Mouse (Mus musculus) liver, embryonic 14.5 days (tissue): ENCODE measurements around the gene Olfr1178. TPM values are rescaled to one million over a fixed set of nuclear protein-coding genes. Genes with fewer than 3 reads are reported as not detected.

Source experiments
- ATAC-seq: fragments of 200-750 bp; cut with Nextera tagmentation; 2 replicates; pipeline ENCODE4 v1.8.0; 2017; ENCODE audit warnings: moderate number of reproducible peaks, mild to moderate bottlenecking, moderate library complexity; ENCODE audit not compliant: insufficient read depth
- DNase-seq, 3 experiments: peaks; one replicate each; pipeline ENCODE4 v3.0.0-alpha.2; 2012 to 2013; ENCODE audit warnings: low read depth in 3 of 3, low spot score in 3 of 3
- H3K27ac ChIP-seq: fragments of 300-500 bp; sonication (generic); 2 replicates; pipeline ENCODE4 v1.5.1; 2014; ENCODE audit warnings: moderate library complexity, mild to moderate bottlenecking, control low read depth, inconsistent platforms
- H3K27me3 ChIP-seq: fragments of 300-500 bp; sonication (generic); 2 replicates; pipeline ENCODE4 v1.6.1; 2014; ENCODE audit warnings: mild to moderate bottlenecking, low read length, moderate library complexity; ENCODE audit not compliant: control insufficient read depth, insufficient read depth
- H3K36me3 ChIP-seq: fragments of 300-500 bp; sonication (generic); replicated peaks from 2 replicates; pipeline ENCODE4 v1.6.1; 2014; ENCODE audit warnings: low read depth; ENCODE audit not compliant: control insufficient read depth, insufficient read depth
- H3K4me1 ChIP-seq, 2 experiments: fragments of 200-500 bp in 1 of 2; fragments of 300-500 bp in 1 of 2; sonication (generic) in 1 of 2; replicated peaks; 2 replicates each; pipeline ENCODE4 v1.6.1; 2012 to 2014; ENCODE audit warnings: antibody characterized with exemption in 1 of 2, inconsistent platforms in 1 of 2, low read length in 1 of 2; ENCODE audit not compliant: control insufficient read depth in 2 of 2, insufficient read depth in 2 of 2
- H3K4me2 ChIP-seq: fragments of 300-500 bp; sonication (generic); 2 replicates; pipeline ENCODE4 v1.6.1; 2014; ENCODE audit warnings: low read depth, mild to moderate bottlenecking, control low read depth, moderate library complexity
- H3K4me3 ChIP-seq, 2 experiments: fragments of 200-500 bp in 1 of 2; fragments of 300-500 bp in 1 of 2; sonication (generic) in 1 of 2; 2 replicates each; pipeline ENCODE4 v1.5.1; 2012 to 2014; ENCODE audit warnings: low read depth in 2 of 2, low read length in 2 of 2, mild to moderate bottlenecking in 2 of 2, control low read depth in 1 of 2, inconsistent platforms in 1 of 2, moderate library complexity in 1 of 2; ENCODE audit not compliant: insufficient read depth in 1 of 2
- H3K9ac ChIP-seq: fragments of 300-500 bp; sonication (generic); replicated peaks from 2 replicates; pipeline ENCODE4 v1.6.1; 2014; ENCODE audit warnings: mild to moderate bottlenecking, control low read depth, moderate library complexity
- H3K9me3 ChIP-seq: fragments of 300-500 bp; sonication (generic); 2 replicates; pipeline ENCODE4 v1.6.1; 2016; ENCODE audit warnings: low read length, mixed read lengths; ENCODE audit not compliant: control insufficient read depth
- CTCF ChIP-seq: IDR thresholded peaks from 2 replicates; pipeline ENCODE4 v1.5.1; 2016; ENCODE audit warnings: antibody characterized with exemption, low read depth, control low read depth
- EP300 ChIP-seq: IDR thresholded peaks from 2 replicates; pipeline ENCODE4 v1.6.1; 2016; ENCODE audit warnings: antibody characterized with exemption, low read depth
- WGBS: fragments of 180-500 bp; shearing (Covaris S2); extraction: QIAGEN DNeasy Blood & Tissue Kit; methylation state at CpG from one replicate; pipeline ENCODE4 v1.1.7; 2014; ENCODE audit not compliant: insufficient replicate concordance; 5-methylcytosine and 5-hydroxymethylcytosine counted together
- polyA plus RNA-seq, 2 experiments: library from polyadenylated mRNA; depleted of rRNA in 1 of 2; stranded (reverse) in 1 of 2; unstranded in 1 of 2; fragments of >200 nt; fragmentation: Nextera tagmentation in 1 of 2; extraction: Ambion mirVana in 1 of 2; gene quantifications; 2 replicates each; pipeline versions ENCODE4 v1.2.1 to v1.2.3; 2012 to 2014

Olfr1178 gene
- polyA plus RNA-seq, 2 experiments: not detected

DNA sequence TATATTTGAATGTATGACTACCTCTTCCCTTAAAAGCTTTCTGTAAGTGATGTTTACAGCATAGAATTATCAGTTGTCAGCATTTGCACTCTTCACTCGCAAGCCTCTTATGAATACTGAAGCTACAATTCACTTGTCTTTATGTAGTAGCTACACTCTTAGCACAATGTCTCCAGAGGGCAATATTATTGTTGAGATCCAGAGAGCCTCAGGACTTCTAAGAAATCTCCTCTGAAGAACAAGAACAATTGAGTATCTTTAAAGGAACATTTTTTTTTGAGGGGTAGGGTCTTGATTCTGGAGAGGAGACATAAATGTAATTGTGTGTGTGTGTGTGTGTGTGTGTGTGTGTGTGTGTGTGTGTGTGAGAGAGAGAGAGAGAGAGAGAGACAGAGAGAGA, 39.2 kb downstream of the Olfr1178 start, which contains the start of gene Olfr1181:
Gene Olfr1181, minus strand, starts transcription at position 101 of the 400 bp plus-strand sequence.
- DNase-seq: no peak
- Histone ChIP-seq H3K4me3 (no peak within 1 kb of the TSS), H3K4me1 (no peaks in the 10 kb centered on the region), H3K27me3 (no peaks in the 10 kb centered on the region), H3K27ac (no peak within 1 kb of the TSS), H3K9ac (no peak within 1 kb of the TSS), H3K4me2 (no peak within 1 kb of the TSS), H3K9me3 (no peaks in the 10 kb centered on the region), H3K36me3 (no peaks in the 10 kb centered on the region)
- no peak for ATAC-seq
- 63% methylated on average over 1 of the region's 1 CpGs for WGBS
- TF ChIP-seq EP300: no peak
- no peak for TF ChIP-seq CTCF

DNA sequence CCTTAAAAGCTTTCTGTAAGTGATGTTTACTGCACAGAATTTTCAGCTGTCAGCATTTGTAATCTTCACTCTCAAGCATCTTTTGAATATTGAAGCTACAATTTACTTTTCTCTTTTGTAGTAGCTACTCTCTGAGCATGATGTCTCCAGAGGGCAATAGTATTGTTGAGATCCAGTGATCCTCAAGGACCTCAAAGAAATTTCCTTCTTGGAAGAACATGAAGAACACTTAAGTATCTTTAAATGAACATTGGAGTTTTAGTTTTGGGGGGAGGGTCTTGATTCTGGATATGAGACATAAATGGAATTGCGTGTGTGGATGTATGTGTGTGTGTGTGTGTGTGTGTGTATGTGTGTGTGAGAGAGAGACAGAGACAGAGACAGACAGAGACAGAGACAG, 62.2 kb downstream of the Olfr1178 start, which contains the start of gene Gm13757:
Gene Gm13757, minus strand, starts transcription at position 101 of the 400 bp plus-strand sequence.
- Histone ChIP-seq H3K9ac (no peak within 1 kb of the TSS), H3K4me3 (no peak within 1 kb of the TSS), H3K9me3 (no peaks in the 10 kb centered on the region), H3K4me2 (no peak within 1 kb of the TSS), H3K36me3 (no peaks in the 10 kb centered on the region), H3K4me1 (no peaks in the 10 kb centered on the region), H3K27me3 (no peaks in the 10 kb centered on the region), H3K27ac (no peak within 1 kb of the TSS)
- 48% methylated on average over 1 of the region's 1 CpGs for WGBS
- DNase-seq (no peak), ATAC-seq (no peak)
- TF ChIP-seq EP300: no peak
- TF ChIP-seq CTCF: no peak

Other genes with a start within 250 kb of the Olfr1178 start
- not detected in 2 replicates for gene Olfr1167, start 231.9 kb upstream of the Olfr1178 start, polyA plus RNA-seq (2012; rRNA removed)
- gene Olfr1167, start 231.9 kb upstream of the Olfr1178 start, polyA plus RNA-seq (2014; fragmentation: Nextera tagmentation; extraction: Ambion mirVana): not detected in 2 replicates
- gene Olfr1168, start 205.2 kb upstream of the Olfr1178 start, polyA plus RNA-seq (2012; rRNA removed): not detected in 2 replicates
- not detected in 2 replicates for gene Olfr1168, start 205.2 kb upstream of the Olfr1178 start, polyA plus RNA-seq (2014; fragmentation: Nextera tagmentation; extraction: Ambion mirVana)
- not detected in 2 replicates for gene Olfr1170, start 158.7 kb upstream of the Olfr1178 start, polyA plus RNA-seq (2012; rRNA removed)
- not detected in 2 replicates for gene Olfr1170, start 158.7 kb upstream of the Olfr1178 start, polyA plus RNA-seq (2014; fragmentation: Nextera tagmentation; extraction: Ambion mirVana)
- not detected in 2 replicates for gene Olfr1173, start 107.2 kb upstream of the Olfr1178 start, polyA plus RNA-seq (2012; rRNA removed)
- gene Olfr1173, start 107.2 kb upstream of the Olfr1178 start, polyA plus RNA-seq (2014; fragmentation: Nextera tagmentation; extraction: Ambion mirVana): not detected in 2 replicates
- gene Olfr1174-ps, start 71.9 kb upstream of the Olfr1178 start, polyA plus RNA-seq (2012; rRNA removed): not detected in 2 replicates
- not detected in 2 replicates for gene Olfr1174-ps, start 71.9 kb upstream of the Olfr1178 start, polyA plus RNA-seq (2014; fragmentation: Nextera tagmentation; extraction: Ambion mirVana)
- gene Olfr1175-ps, start 59.8 kb upstream of the Olfr1178 start, polyA plus RNA-seq (2012; rRNA removed): not detected in 2 replicates
- not detected in 2 replicates for gene Olfr1175-ps, start 59.8 kb upstream of the Olfr1178 start, polyA plus RNA-seq (2014; fragmentation: Nextera tagmentation; extraction: Ambion mirVana)
- gene Olfr1176, start 50.3 kb upstream of the Olfr1178 start, polyA plus RNA-seq (2012; rRNA removed): not detected in 2 replicates
- not detected in 2 replicates for gene Olfr1176, start 50.3 kb upstream of the Olfr1178 start, polyA plus RNA-seq (2014; fragmentation: Nextera tagmentation; extraction: Ambion mirVana)
- gene Olfr1177-ps, start 40.6 kb upstream of the Olfr1178 start, polyA plus RNA-seq (2012; rRNA removed): not detected in 2 replicates
- not detected in 2 replicates for gene Olfr1177-ps, start 40.6 kb upstream of the Olfr1178 start, polyA plus RNA-seq (2014; fragmentation: Nextera tagmentation; extraction: Ambion mirVana)
- not detected in 2 replicates for gene Olfr1179, start 19.4 kb downstream of the Olfr1178 start, polyA plus RNA-seq (2012; rRNA removed)
- not detected in 2 replicates for gene Olfr1179, start 19.4 kb downstream of the Olfr1178 start, polyA plus RNA-seq (2014; fragmentation: Nextera tagmentation; extraction: Ambion mirVana)
- not detected in 2 replicates for gene Olfr1180, start 32.1 kb downstream of the Olfr1178 start, polyA plus RNA-seq (2012; rRNA removed)
- not detected in 2 replicates for gene Olfr1180, start 32.1 kb downstream of the Olfr1178 start, polyA plus RNA-seq (2014; fragmentation: Nextera tagmentation; extraction: Ambion mirVana)
- gene Olfr1181, start 39.1 kb downstream of the Olfr1178 start, polyA plus RNA-seq (2012; rRNA removed): not detected in 2 replicates
- not detected in 2 replicates for gene Olfr1181, start 39.1 kb downstream of the Olfr1178 start, polyA plus RNA-seq (2014; fragmentation: Nextera tagmentation; extraction: Ambion mirVana)
- gene Gm13757, start 62.1 kb downstream of the Olfr1178 start, polyA plus RNA-seq (2012; rRNA removed): not detected in 2 replicates
- gene Gm13757, start 62.1 kb downstream of the Olfr1178 start, polyA plus RNA-seq (2014; fragmentation: Nextera tagmentation; extraction: Ambion mirVana): not detected in 2 replicates
- not detected in 2 replicates for gene Olfr1183, start 67.8 kb downstream of the Olfr1178 start, polyA plus RNA-seq (2012; rRNA removed)
- not detected in 2 replicates for gene Olfr1183, start 67.8 kb downstream of the Olfr1178 start, polyA plus RNA-seq (2014; fragmentation: Nextera tagmentation; extraction: Ambion mirVana)
- not detected in 2 replicates for gene Olfr1184, start 96.5 kb downstream of the Olfr1178 start, polyA plus RNA-seq (2012; rRNA removed)
- gene Olfr1184, start 96.5 kb downstream of the Olfr1178 start, polyA plus RNA-seq (2014; fragmentation: Nextera tagmentation; extraction: Ambion mirVana): not detected in 2 replicates
- not detected in 2 replicates for gene Olfr1185-ps1, start 106.3 kb downstream of the Olfr1178 start, polyA plus RNA-seq (2012; rRNA removed)
- gene Olfr1185-ps1, start 106.3 kb downstream of the Olfr1178 start, polyA plus RNA-seq (2014; fragmentation: Nextera tagmentation; extraction: Ambion mirVana): not detected in 2 replicates
- not detected in 2 replicates for gene Olfr1186, start 131.5 kb downstream of the Olfr1178 start, polyA plus RNA-seq (2012; rRNA removed)
- gene Olfr1186, start 131.5 kb downstream of the Olfr1178 start, polyA plus RNA-seq (2014; fragmentation: Nextera tagmentation; extraction: Ambion mirVana): not detected in 2 replicates
- not detected in 2 replicates for gene Olfr1188, start 169.9 kb downstream of the Olfr1178 start, polyA plus RNA-seq (2012; rRNA removed)
- gene Olfr1188, start 169.9 kb downstream of the Olfr1178 start, polyA plus RNA-seq (2014; fragmentation: Nextera tagmentation; extraction: Ambion mirVana): not detected in 2 replicates
- not detected in 2 replicates for gene Olfr1189, start 199.4 kb downstream of the Olfr1178 start, polyA plus RNA-seq (2012; rRNA removed)
- not detected in 2 replicates for gene Olfr1189, start 199.4 kb downstream of the Olfr1178 start, polyA plus RNA-seq (2014; fragmentation: Nextera tagmentation; extraction: Ambion mirVana)